Mouse (Mus musculus) adrenal gland, postnatal 0 days (tissue): ENCODE measurements around the gene Creb3. TPM values are rescaled to one million over a fixed set of nuclear protein-coding genes. Genes with fewer than 3 reads are reported as not detected.

ENCODE experiments used
- polyA plus RNA-seq: library from polyadenylated mRNA; unstranded; fragments of >200 nt; fragmentation: Nextera tagmentation; extraction: Ambion mirVana; gene quantifications from 2 replicates; pipeline ENCODE4 v1.2.1, GENCODE M21; 2015

The Creb3 gene
- polyA plus RNA-seq: 167 and 207 TPM in 2 replicates

GRCm38 (mm10) chr4:43561997-43562768 lies at the start of gene Creb3, which contains the start of gene Tln1:
TSS of gene Creb3 (plus strand) at chr4:43562332.
TSS of gene Tln1 (minus strand) at chr4:43562691.

GRCm38 (mm10) chr4:43578376-43579204 lies 16.5 kb downstream of the Creb3 start, which contains the start of the genes Rgp1 and Gba2:
TSS of gene Rgp1 (plus strand) at chr4:43578715.
TSS of gene Gba2 (minus strand) at chr4:43578873.

GRCm38 (mm10) chr4:43584444-43585416 lies 22.6 kb downstream of the Creb3 start, which contains the start of gene Msmp:
TSS of gene Msmp (minus strand) at chr4:43584494.

Other genes starting within 250 kb of the Creb3 start
- 14.3 and 18.3 TPM in 2 replicates for gene Rusc2, start 180.4 kb upstream of the Creb3 start, polyA plus RNA-seq
- gene Fam166b, start 133.2 kb upstream of the Creb3 start, polyA plus RNA-seq: 0.11 and 0.55 TPM in 2 replicates
- 7.3 and 7.7 TPM in 2 replicates for gene Tesk1, start 120.4 kb upstream of the Creb3 start, polyA plus RNA-seq
- gene Cd72, start 107.7 kb upstream of the Creb3 start, polyA plus RNA-seq: 3.2 and 3.8 TPM in 2 replicates
- gene Sit1, start 78.6 kb upstream of the Creb3 start, polyA plus RNA-seq: 0.41 TPM in 1 of 2 replicates, not detected in the other
- gene Ccdc107, start 69.4 kb upstream of the Creb3 start, polyA plus RNA-seq: 127 and 185 TPM in 2 replicates
- 6.2 and 8.6 TPM in 2 replicates for gene Arhgef39, start 62.6 kb upstream of the Creb3 start, polyA plus RNA-seq
- gene Car9, start 55.4 kb upstream of the Creb3 start, polyA plus RNA-seq: 2.2 and 3.2 TPM in 2 replicates
- gene Tpm2, start 38.6 kb upstream of the Creb3 start, polyA plus RNA-seq: 81.1 and 120 TPM in 2 replicates
- gene Tln1, start 359 bp downstream of the Creb3 start, polyA plus RNA-seq: 67.9 and 68.8 TPM in 2 replicates
- gene Rgp1, start 16.4 kb downstream of the Creb3 start, polyA plus RNA-seq: 12.4 and 20.5 TPM in 2 replicates
- gene Gba2, start 16.5 kb downstream of the Creb3 start, polyA plus RNA-seq: 9.6 and 13.0 TPM in 2 replicates
- 1.9 and 2.8 TPM in 2 replicates for gene Msmp, start 22.2 kb downstream of the Creb3 start, polyA plus RNA-seq
- gene Npr2, start 69.6 kb downstream of the Creb3 start, polyA plus RNA-seq: 11.2 and 13.3 TPM in 2 replicates
- 0.72 and 0.92 TPM in 2 replicates for gene Spag8, start 91.3 kb downstream of the Creb3 start, polyA plus RNA-seq
- 236 and 326 TPM in 2 replicates for gene Hint2, start 94.1 kb downstream of the Creb3 start, polyA plus RNA-seq
- 3.6 and 4.9 TPM in 2 replicates for gene Tmem8b, start 106.6 kb downstream of the Creb3 start, polyA plus RNA-seq
- 2.9 and 3.1 TPM in 2 replicates for gene Fam221b, start 106.8 kb downstream of the Creb3 start, polyA plus RNA-seq
- gene Olfr70, start 138.5 kb downstream of the Creb3 start, polyA plus RNA-seq: not detected in 2 replicates
- gene Olfr71, start 147.9 kb downstream of the Creb3 start, polyA plus RNA-seq: not detected in 2 replicates
- gene Hrct1, start 164.9 kb downstream of the Creb3 start, polyA plus RNA-seq: 3.9 and 4.3 TPM in 2 replicates
- gene Spaar, start 167.7 kb downstream of the Creb3 start, polyA plus RNA-seq: 0.60 and 1.2 TPM in 2 replicates
- not detected in 2 replicates for gene Olfr159, start 208.7 kb downstream of the Creb3 start, polyA plus RNA-seq